Mouse (Mus musculus) midbrain, embryonic 12.5 days (tissue): ENCODE results near the gene Kdelr1. TPM values are rescaled to one million over a fixed set of nuclear protein-coding genes. Genes with fewer than 3 reads are reported as not detected.

Experiments
- ATAC-seq: fragments of 200-750 bp; cut with Nextera tagmentation; 2 replicates; pipeline ENCODE4 v1.8.0; 2017; ENCODE audit warnings: low read depth, moderate TSS enrichment, moderate library complexity; ENCODE audit not compliant: low FRiP score
- H3K27ac ChIP-seq: fragments of 300-500 bp; sonication (generic); replicated peaks from 2 replicates; pipeline ENCODE4 v1.5.1; 2016; ENCODE audit warnings: mild to moderate bottlenecking
- H3K27me3 ChIP-seq: fragments of 300-500 bp; sonication (generic); 2 replicates; pipeline ENCODE4 v1.6.1; 2016; ENCODE audit warnings: mild to moderate bottlenecking
- H3K36me3 ChIP-seq: fragments of 300-500 bp; sonication (generic); 2 replicates; pipeline ENCODE4 v1.6.1; 2016
- H3K4me1 ChIP-seq: fragments of 300-500 bp; sonication (generic); 2 replicates; pipeline ENCODE4 v1.6.1; 2016
- H3K4me2 ChIP-seq: fragments of 300-500 bp; sonication (generic); replicated peaks from 2 replicates; pipeline ENCODE4 v1.6.1; 2016; ENCODE audit warnings: mild to moderate bottlenecking, moderate library complexity
- H3K4me3 ChIP-seq: fragments of 300-500 bp; sonication (generic); 2 replicates; pipeline ENCODE4 v1.5.1; 2016; ENCODE audit warnings: mild to moderate bottlenecking
- H3K9ac ChIP-seq: fragments of 300-500 bp; sonication (generic); replicated peaks from 2 replicates; pipeline ENCODE4 v1.6.1; 2016; ENCODE audit warnings: mild to moderate bottlenecking, moderate library complexity
- H3K9me3 ChIP-seq: fragments of 300-500 bp; sonication (generic); 2 replicates; pipeline ENCODE4 v1.6.1; 2016; ENCODE audit warnings: mild to moderate bottlenecking
- WGBS: fragments of 180-500 bp; shearing (Covaris S2); methylation state at CpG from one replicate; pipeline ENCODE4 v1.1.7; 2016; 5-methylcytosine and 5-hydroxymethylcytosine counted together
- polyA plus RNA-seq: library from polyadenylated mRNA; unstranded; fragments of >200 nt; fragmentation: Nextera tagmentation; extraction: Ambion mirVana; gene quantifications from 2 replicates; pipeline ENCODE4 v1.2.1, GENCODE M21; 2016

Kdelr1 gene
- polyA plus RNA-seq, 1 experiment from 2014 or later = 54.6 TPM

DNA sequence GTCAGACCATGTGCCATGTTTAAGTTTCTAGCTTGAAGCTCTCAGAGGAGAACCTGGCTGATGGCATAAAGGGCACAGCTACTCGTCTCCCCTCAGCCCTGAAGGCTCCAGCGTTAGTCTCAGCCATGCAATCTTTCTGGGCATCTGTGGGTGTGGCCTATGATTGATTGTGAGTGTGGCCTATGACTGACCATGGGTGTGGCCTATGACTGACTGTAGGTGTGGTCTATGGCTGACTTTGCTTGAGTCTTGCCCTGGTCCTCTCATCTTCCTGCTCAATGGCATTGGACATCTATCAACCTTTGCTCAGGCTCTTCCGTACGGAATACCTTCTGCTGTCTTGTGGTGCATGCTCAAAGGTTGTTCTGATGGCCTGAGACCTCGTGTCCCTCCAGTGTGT lies 29.0 kb downstream of the Kdelr1 start:
- 57% methylated on average over 5 of the region's 5 CpGs for WGBS
- no peak overlapping the region for H3K4me2 ChIP-seq
- no peak for ATAC-seq
- no peak overlapping the region for H3K9ac ChIP-seq
- H3K27ac ChIP-seq = no peak overlapping the region
- H3K4me1 ChIP-seq = peaks cover 6% of the 10 kb centered on the region
- H3K9me3 ChIP-seq = peaks cover 5% of the 10 kb centered on the region; the same call in 1 of the 2 replicates
- no peaks in the 10 kb centered on the region for H3K27me3 ChIP-seq
- H3K36me3 ChIP-seq = 0 out of 2 replicates have a peak, but pooled peaks cover 3% of the 10 kb centered on the region
- no peak overlapping the region for H3K4me3 ChIP-seq

GRCm38 (mm10) chr7:45902481-45903002 lies 30.0 kb downstream of the Kdelr1 start:
- no peak overlapping the region for H3K4me3 ChIP-seq
- 78% methylated on average over 11 of the region's 12 CpGs for WGBS
- ATAC-seq = no peak
- H3K9me3 ChIP-seq = peaks cover 5% of the 10 kb centered on the region; the same call in 1 of the 2 replicates
- peaks cover 1% of the 10 kb centered on the region for H3K4me1 ChIP-seq
- H3K4me2 ChIP-seq = no peak overlapping the region
- no peak overlapping the region for H3K9ac ChIP-seq
- no peaks in the 10 kb centered on the region for H3K27me3 ChIP-seq
- 0 out of 2 replicates have a peak, but pooled peaks cover 6% of the 10 kb centered on the region for H3K36me3 ChIP-seq
- H3K27ac ChIP-seq = 0 out of 2 replicates have a peak overlapping the region, but pooled peaks have one; percentile 30

DNA sequence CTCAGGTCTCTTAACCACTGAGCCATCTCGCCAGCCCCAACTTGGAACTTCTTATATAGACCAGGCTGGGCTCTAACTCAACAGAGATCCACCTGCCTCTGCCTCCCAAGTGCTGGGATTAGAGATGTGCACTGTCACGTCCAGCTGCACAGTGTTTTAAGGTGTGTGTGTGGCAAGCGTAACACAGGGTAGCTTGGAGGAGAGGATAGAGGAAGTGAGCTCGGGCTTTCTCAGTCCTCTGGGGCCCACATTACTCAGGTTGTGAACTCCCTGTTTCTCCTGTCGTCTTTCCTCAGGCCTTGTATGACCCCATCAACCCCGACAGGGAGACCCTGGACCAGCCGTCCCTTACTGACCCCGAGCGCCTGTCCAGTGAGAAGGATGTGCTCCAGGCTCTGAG lies 34.0 kb downstream of the Kdelr1 start:
- Histone ChIP-seq H3K9me3 (peaks cover 5% of the 10 kb centered on the region; the same call in 1 of the 2 replicates), H3K27ac (no peak overlapping the region), H3K4me3 (no peak overlapping the region), H3K4me1 (no peaks in the 10 kb centered on the region), H3K4me2 (no peak overlapping the region), H3K9ac (no peak overlapping the region), H3K27me3 (no peaks in the 10 kb centered on the region), H3K36me3 (peaks cover 30% of the 10 kb centered on the region)
- ATAC-seq = no peak
- WGBS = 91% methylated on average over 9 of the region's 9 CpGs

GRCm38 (mm10) chr7:45908384-45908783 lies 35.8 kb downstream of the Kdelr1 start:
- Histone ChIP-seq H3K27ac (no peak overlapping the region), H3K4me3 (no peak overlapping the region), H3K9me3 (peaks cover 5% of the 10 kb centered on the region; the same call in 1 of the 2 replicates), H3K9ac (no peak overlapping the region), H3K4me2 (no peak overlapping the region), H3K4me1 (no peaks in the 10 kb centered on the region), H3K27me3 (no peaks in the 10 kb centered on the region), H3K36me3 (peaks cover 30% of the 10 kb centered on the region)
- no peak for ATAC-seq

GRCm38 (mm10) chr7:45909145-45909544 lies 36.6 kb downstream of the Kdelr1 start:
- ATAC-seq = no peak
- H3K9ac ChIP-seq = no peak overlapping the region
- H3K4me3 ChIP-seq = no peak overlapping the region
- H3K4me2 ChIP-seq = no peak overlapping the region
- WGBS = 94% methylated on average over 16 of the region's 16 CpGs
- peaks cover 27% of the 10 kb centered on the region for H3K36me3 ChIP-seq
- no peak overlapping the region for H3K27ac ChIP-seq
- no peaks in the 10 kb centered on the region for H3K27me3 ChIP-seq
- no peaks in the 10 kb centered on the region for H3K4me1 ChIP-seq
- H3K9me3 ChIP-seq = no peaks in the 10 kb centered on the region

DNA sequence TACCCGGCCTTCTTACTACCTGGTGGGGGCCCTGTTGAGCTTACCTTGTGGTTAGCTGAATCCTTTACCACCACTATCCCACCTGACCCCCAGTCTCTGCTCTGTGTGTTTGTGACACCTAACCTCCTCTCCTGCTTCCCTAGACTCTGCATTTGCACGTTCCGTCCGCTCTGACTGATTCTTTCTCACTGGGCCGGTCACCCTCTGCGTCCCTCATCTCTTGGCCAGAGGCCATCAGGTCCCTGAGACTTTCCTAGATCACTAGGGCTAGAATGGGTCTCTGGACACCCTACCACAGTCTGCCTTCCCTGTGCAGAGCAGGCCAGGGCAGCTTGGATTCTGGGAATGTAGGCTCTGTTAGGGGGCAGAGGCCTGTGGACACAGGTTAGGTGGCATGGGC lies 41.5 kb downstream of the Kdelr1 start:
- ATAC-seq = no peak
- no peaks in the 10 kb centered on the region for H3K9me3 ChIP-seq
- no peak overlapping the region for H3K4me3 ChIP-seq
- H3K4me2 ChIP-seq = no peak overlapping the region
- WGBS = 94% methylated on average over 6 of the region's 6 CpGs
- no peaks in the 10 kb centered on the region for H3K27me3 ChIP-seq
- no peak overlapping the region for H3K9ac ChIP-seq
- H3K4me1 ChIP-seq = peaks cover 25% of the 10 kb centered on the region
- no peak overlapping the region for H3K27ac ChIP-seq
- peaks cover 21% of the 10 kb centered on the region for H3K36me3 ChIP-seq

GRCm38 (mm10) chr7:45915011-45915410 lies 42.4 kb downstream of the Kdelr1 start:
- H3K4me1 ChIP-seq = peaks cover 25% of the 10 kb centered on the region
- 90% methylated on average over 5 of the region's 5 CpGs for WGBS
- peaks cover 4% of the 10 kb centered on the region; the same call in 1 of the 2 replicates for H3K27me3 ChIP-seq
- H3K9ac ChIP-seq = no peak overlapping the region
- ATAC-seq = no peak
- no peak overlapping the region for H3K27ac ChIP-seq
- no peaks in the 10 kb centered on the region for H3K9me3 ChIP-seq
- no peak overlapping the region for H3K4me2 ChIP-seq
- H3K4me3 ChIP-seq = no peak overlapping the region
- peaks cover 11% of the 10 kb centered on the region for H3K36me3 ChIP-seq

DNA sequence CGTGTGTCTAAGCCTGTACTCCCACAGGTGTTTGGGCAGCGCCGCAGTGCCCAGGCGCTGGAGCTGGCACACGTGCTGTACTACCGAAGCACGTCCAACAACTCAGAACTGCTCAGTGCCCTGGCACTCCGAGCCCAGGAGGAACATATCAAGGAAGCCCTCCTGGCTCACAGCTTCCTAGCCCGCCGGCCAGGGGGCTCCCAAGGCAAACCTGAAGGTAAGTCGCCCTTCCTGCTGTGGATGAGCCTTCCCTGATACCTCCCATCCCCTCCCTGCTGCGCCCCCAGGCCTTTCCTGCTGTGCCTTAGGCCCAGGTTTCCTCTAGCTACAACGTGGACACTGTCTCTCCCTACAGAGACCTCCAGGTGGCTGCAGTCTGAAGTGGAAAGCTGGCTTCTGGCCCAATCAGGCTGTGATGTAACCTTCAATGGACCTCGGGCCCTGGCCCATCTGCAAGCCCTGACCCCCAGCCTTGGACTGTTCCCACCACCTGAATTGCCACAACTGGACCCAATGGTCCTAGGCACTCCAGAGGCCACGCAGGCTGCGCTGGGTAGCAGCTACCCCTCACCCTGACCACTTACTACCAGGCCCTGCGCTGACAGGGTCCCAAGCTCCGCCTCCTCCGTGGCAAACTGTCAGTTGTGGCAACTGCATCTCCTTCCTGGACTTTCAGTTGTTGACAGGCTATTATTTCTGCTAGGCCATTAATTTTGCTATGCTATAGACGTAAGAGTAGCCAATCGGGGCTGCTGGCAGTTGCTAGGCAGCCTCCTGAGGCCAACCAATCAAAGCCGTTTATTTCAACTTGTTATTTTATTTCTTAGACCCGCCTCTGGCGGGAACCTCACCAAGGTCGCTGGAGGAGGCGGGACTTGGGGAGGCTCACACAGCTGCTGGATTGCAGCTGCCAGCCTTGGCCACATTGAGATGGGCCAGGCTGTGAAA lies 43.8 kb downstream of the Kdelr1 start:
- Histone ChIP-seq H3K4me1 (peaks cover 25% of the 10 kb centered on the region), H3K9ac (peak overlapping the region; percentile 52), H3K27me3 (peaks cover 11% of the 10 kb centered on the region; the same call in 1 of the 2 replicates), H3K4me3 (peak overlapping the region; percentile 23), H3K4me2 (peak overlapping the region; percentile 48), H3K9me3 (no peaks in the 10 kb centered on the region), H3K27ac (peak overlapping the region; percentile 73), H3K36me3 (no peaks in the 10 kb centered on the region)
- 37% methylated on average over 26 of the region's 26 CpGs for WGBS
- peak; percentile 79 for ATAC-seq

- Histone ChIP-seq H3K4me2 (peak overlapping the region; percentile 48), H3K4me1 (peaks cover 25% of the 10 kb centered on the region), H3K4me3 (peak overlapping the region; percentile 23; the same call in 1 of the 2 replicates), H3K27ac (peak overlapping the region; percentile 73), H3K27me3 (peaks cover 13% of the 10 kb centered on the region; the same call in 1 of the 2 replicates), H3K36me3 (no peaks in the 10 kb centered on the region), H3K9me3 (no peaks in the 10 kb centered on the region), H3K9ac (peak overlapping the region; percentile 52; the same call in 1 of the 2 replicates)
- 0 out of 2 replicates have a peak, but pooled peaks have one; percentile 4 for ATAC-seq
- 39% methylated on average over 13 of the region's 13 CpGs for WGBS
Observed at GRCm38 (mm10) chr7:45917004-45917704, 44.6 kb downstream of the Kdelr1 start.

DNA sequence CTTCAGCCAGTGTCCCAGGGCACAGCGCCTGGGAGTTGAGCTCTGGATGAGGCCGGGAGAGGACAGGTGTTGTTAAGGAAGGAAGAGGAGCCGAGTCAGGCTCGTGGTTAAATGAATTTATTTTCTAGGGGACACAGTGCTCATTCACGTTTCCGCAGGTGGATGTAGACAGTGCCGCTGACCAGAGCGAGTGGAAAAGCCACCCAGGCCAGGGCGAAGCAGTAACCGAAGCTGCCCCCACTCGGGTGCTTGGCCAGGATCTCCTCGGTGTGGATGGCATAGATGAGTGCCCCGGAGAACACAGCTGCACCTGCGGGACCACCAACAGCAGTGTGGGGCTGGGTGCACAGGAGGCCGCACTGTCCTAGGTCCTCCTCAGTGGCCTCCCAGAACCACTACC lies 45.4 kb downstream of the Kdelr1 start:
- Histone ChIP-seq H3K4me1 (peaks cover 30% of the 10 kb centered on the region), H3K9ac (no peak overlapping the region; the same call in 1 of the 2 replicates)
- WGBS = 87% methylated on average over 15 of the region's 15 CpGs

GRCm38 (mm10) chr7:45919083-45919671 lies 46.6 kb downstream of the Kdelr1 start:
- H3K9ac ChIP-seq = no peak overlapping the region
- no peak for ATAC-seq
- H3K27me3 ChIP-seq = peaks cover 13% of the 10 kb centered on the region
- H3K9me3 ChIP-seq = no peaks in the 10 kb centered on the region
- H3K27ac ChIP-seq = no peak overlapping the region
- H3K4me2 ChIP-seq = no peak overlapping the region
- no peak overlapping the region for H3K4me3 ChIP-seq
- peaks cover 31% of the 10 kb centered on the region for H3K4me1 ChIP-seq
- WGBS = 60% methylated on average over 14 of the region's 14 CpGs
- H3K36me3 ChIP-seq = no peaks in the 10 kb centered on the region

More for the DNA sequence above, 45.4 kb downstream of the Kdelr1 start:
- Histone ChIP-seq H3K36me3 (no peaks in the 10 kb centered on the region), H3K4me2 (no peak overlapping the region), H3K27ac (no peak overlapping the region), H3K4me3 (no peak overlapping the region), H3K27me3 (peaks cover 13% of the 10 kb centered on the region; the same call in 1 of the 2 replicates), H3K9me3 (no peaks in the 10 kb centered on the region)
- no peak for ATAC-seq
